In the genomic region with DNA sequence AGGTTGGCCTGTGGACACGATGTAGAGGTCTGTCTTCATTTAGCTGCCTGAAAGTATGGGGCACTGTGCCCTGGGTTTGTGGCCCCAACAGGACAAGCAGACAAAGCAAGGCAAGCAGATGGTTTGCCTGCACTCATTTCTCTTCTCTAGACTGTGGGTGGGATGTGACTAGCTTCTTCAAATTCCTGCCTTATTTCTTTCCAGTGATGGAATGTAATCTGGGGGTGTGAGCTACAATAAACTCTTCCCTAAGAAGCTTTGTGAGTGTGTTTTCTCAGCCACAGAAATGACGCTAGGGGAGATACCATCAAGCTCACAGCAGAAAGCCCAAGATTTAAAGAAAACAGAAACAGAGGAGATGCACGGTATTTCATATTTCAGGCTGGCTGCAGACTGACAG, we compare ENCODE assay signal across 25 mouse cellular contexts. TPM values are rescaled to one million over a fixed set of nuclear protein-coding genes. Genes with fewer than 3 reads are reported as not detected.
"Had no signal": no experiment of that assay in that cellular context is flagged by ENCODE, and none has a peak within 500 bp of the region (broad histone marks: within the 10 kb centered on the region; RNA-seq: fewer than 3 reads in every experiment).

No protein-coding gene starts in this region.

- H3K27ac ChIP-seq: heart, embryonic 10.5 days; hindbrain, embryonic 10.5 days; hindbrain, embryonic 12.5 days; hindbrain, embryonic 14.5 days; intestine, embryonic 15.5 days; layer of hippocampus, adult 2 months; left cerebral cortex, adult 2 months; limb, embryonic 10.5 days; limb, embryonic 12.5 days; liver, embryonic 13.5 days had no signal

- ATAC-seq: hindbrain, embryonic 16.5 days; inflammation-experienced regulatory T-cells, adult 6 months; intestine, embryonic 15.5 days; intestine, postnatal 0 days had no signal

- H3K4me1 ChIP-seq: heart, embryonic 10.5 days; hindbrain, embryonic 10.5 days; hindbrain, embryonic 12.5 days; intestine, embryonic 15.5 days had no signal

- DNase-seq: gastrocnemius, postnatal 14 days; heart, adult 18-20 months; heart, postnatal 10 days; heart, postnatal 4 days; kidney, adult 18-20 months; kidney, adult 8-10 months; kidney, postnatal 10 days; kidney, postnatal 25 days; kidney, postnatal 4 days; liver; liver, embryonic 13.5 days had no signal

- H3K4me3 ChIP-seq: heart, embryonic 10.5 days; heart, embryonic 12.5 days; hindbrain, embryonic 10.5 days; hindbrain, embryonic 12.5 days; intestine, embryonic 15.5 days; layer of hippocampus, adult 2 months; left cerebral cortex, adult 2 months; limb, embryonic 10.5 days; limb, embryonic 12.5 days; liver, embryonic 13.5 days had no signal

RNA-seq across cellular contexts. Expression of gene Zc2hc1c, which starts 36.3 kb away (rescaled TPM):
- total RNA-seq: granulocyte monocyte progenitor cell, adult 5-6 weeks had no signal
